Mouse (Mus musculus) erythroblast, embryonic 14.5 days (primary cell): Measurements from ENCODE around the gene Slc30a2. TPM values are rescaled to one million over a fixed set of nuclear protein-coding genes. Genes with fewer than 3 reads are reported as not detected.

Experiments used
- H3K27me3 ChIP-seq: 2 replicates; pipeline ENCODE4 v1.6.1; 2012; ENCODE audit warnings: inconsistent platforms; ENCODE audit not compliant: control insufficient read depth
- H3K36me3 ChIP-seq: 2 replicates; pipeline ENCODE4 v1.6.1; 2012; ENCODE audit warnings: mild to moderate bottlenecking, inconsistent platforms; ENCODE audit not compliant: control insufficient read depth
- H3K4me1 ChIP-seq: 2 replicates; pipeline ENCODE4 v1.6.1; 2012; ENCODE audit warnings: inconsistent platforms; ENCODE audit not compliant: control insufficient read depth
- H3K4me3 ChIP-seq: replicated peaks from 2 replicates; pipeline ENCODE3; 2012; ENCODE audit warnings: moderate library complexity, mild to moderate bottlenecking, inconsistent platforms
- H3K9me3 ChIP-seq: 2 replicates; pipeline ENCODE4 v1.6.1; 2012; ENCODE audit warnings: low read length, inconsistent platforms, mixed read lengths; ENCODE audit not compliant: control insufficient read depth
- GATA1 ChIP-seq: IDR thresholded peaks from 2 replicates; pipeline ENCODE4 v1.6.1; 2012; ENCODE audit warnings: low read length, inconsistent platforms, mixed read lengths
- TAL1 ChIP-seq: IDR thresholded peaks from 3 replicates; pipeline ENCODE4 v1.6.1; 2012; ENCODE audit warnings: low read length, inconsistent platforms, mixed read lengths
- polyA plus RNA-seq: library from polyadenylated mRNA; stranded (reverse); fragments of >175 nt; gene quantifications from 2 replicates; pipeline ENCODE4 v1.2.3, GENCODE M21; 2012

Gene Slc30a2
- polyA plus RNA-seq, 1 experiment, result not detected

DNA sequence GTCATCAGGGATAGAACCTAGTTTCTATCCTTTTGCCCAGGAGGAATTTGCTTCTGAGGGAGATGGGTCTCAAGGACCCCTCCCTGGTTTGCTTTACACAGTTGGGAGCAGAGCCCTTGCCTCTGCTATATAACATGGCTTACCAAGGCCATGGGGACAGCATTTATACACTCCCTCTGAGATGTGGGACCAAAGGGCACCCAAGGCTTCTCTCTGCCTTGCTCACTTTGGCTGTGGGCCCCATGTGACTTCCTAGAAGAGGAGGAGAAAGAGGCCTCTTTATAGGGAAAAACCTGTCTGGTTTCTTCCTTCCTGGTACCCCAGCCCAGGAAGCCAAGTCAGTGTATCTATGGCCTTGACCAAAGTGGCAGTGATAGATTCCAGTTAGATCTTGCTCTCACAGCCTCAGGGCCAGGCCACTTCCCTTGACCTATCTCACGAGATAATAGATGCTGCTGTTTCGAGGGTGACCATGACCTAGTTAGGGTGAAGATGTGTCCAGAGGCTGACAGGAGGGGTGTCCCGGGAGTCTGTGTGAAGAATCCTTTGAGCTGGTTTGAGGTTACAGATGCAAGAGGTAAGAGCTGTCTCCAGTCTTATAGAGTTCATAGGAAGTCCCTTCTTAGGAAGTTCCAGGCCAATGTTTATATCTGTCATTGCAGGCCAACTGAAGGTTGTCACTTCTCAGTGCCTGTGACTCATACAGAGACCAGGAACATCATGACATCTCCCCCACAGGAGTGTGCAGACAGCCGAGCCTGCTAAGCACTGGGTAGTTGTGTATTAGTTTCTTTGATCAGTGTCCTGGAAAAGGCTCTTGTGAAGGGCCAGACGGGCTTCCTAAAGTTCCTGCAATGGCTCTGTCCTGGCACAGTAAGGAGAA is 10.8 kb downstream of the Slc30a2 start:
- Histone ChIP-seq H3K36me3 (no peaks in the 10 kb centered on the region), H3K4me3 (no peak overlapping the region), H3K4me1 (peaks cover 4% of the 10 kb centered on the region; the same call in 1 of the 2 replicates), H3K27me3 (no peaks in the 10 kb centered on the region; the same call in 1 of the 2 replicates), H3K9me3 (no peaks in the 10 kb centered on the region)
- TF ChIP-seq GATA1 (no peak), TAL1 (no peak)

- H3K4me1 ChIP-seq, result peaks cover 4% of the 10 kb centered on the region; the same call in 1 of the 2 replicates
- TF ChIP-seq GATA1, result no peak
- TF ChIP-seq TAL1, result no peak
- no peak overlapping the region for H3K4me3 ChIP-seq
- H3K9me3 ChIP-seq, result no peaks in the 10 kb centered on the region
- H3K36me3 ChIP-seq, result no peaks in the 10 kb centered on the region
- H3K27me3 ChIP-seq, result no peaks in the 10 kb centered on the region; the same call in 1 of the 2 replicates
Observed at GRCm38 (mm10) chr4:134355841-134356452, 13.0 kb downstream of the Slc30a2 start.

DNA sequence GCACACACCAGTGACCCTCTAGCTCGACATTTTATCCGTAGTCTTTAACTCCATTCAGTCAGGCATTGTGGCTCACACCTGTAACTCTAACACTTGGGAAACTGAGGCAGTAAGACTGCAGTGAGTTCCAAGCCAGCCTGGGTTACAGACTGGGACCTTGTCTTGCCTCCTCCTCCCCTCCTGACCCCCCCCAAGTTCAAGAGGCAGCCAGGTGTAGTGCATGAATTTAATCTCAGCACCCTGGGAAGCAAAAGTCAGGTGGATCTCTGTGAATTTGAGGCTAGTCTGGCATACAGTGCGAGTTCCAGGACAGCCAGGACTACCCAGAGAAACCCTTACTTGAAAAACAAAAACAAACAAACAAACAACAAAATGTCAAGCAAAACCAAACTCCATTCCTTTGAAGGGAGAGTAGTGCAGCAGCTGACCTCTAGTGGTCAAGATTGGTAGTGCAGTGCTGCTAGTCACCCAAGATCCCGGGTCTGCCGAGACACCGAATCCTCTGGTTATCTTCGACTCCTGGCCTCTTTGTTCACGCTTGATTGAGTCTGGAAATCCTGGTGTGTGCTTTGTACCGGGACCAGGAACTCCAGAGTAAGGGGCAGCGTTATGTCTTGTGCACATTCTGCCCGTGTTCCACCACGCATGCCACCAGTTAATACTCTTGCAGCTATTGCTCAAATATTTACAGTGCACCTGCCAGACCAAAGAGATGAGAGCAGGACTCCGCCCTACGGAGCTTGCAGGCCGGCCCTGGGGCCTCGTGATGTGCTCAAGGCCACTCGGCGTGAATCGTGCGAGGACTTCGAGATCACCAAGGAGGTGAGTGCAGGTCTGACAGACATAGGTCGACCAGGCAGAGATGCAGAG is 13.8 kb downstream of the Slc30a2 start:
- H3K36me3 ChIP-seq, result no peaks in the 10 kb centered on the region
- no peak overlapping the region for H3K4me3 ChIP-seq
- H3K9me3 ChIP-seq, result no peaks in the 10 kb centered on the region
- TF ChIP-seq GATA1 (no peak), TAL1 (no peak)
- H3K4me1 ChIP-seq, result peaks cover 4% of the 10 kb centered on the region; the same call in 1 of the 2 replicates
- H3K27me3 ChIP-seq, result no peaks in the 10 kb centered on the region; the same call in 1 of the 2 replicates

- Histone ChIP-seq H3K4me1 (peaks cover 4% of the 10 kb centered on the region; the same call in 1 of the 2 replicates), H3K27me3 (no peaks in the 10 kb centered on the region; the same call in 1 of the 2 replicates), H3K9me3 (no peaks in the 10 kb centered on the region), H3K4me3 (no peak overlapping the region), H3K36me3 (no peaks in the 10 kb centered on the region)
- TF ChIP-seq GATA1 (no peak), TAL1 (no peak)
Observed at GRCm38 (mm10) chr4:134357461-134357771, 14.4 kb downstream of the Slc30a2 start.

DNA sequence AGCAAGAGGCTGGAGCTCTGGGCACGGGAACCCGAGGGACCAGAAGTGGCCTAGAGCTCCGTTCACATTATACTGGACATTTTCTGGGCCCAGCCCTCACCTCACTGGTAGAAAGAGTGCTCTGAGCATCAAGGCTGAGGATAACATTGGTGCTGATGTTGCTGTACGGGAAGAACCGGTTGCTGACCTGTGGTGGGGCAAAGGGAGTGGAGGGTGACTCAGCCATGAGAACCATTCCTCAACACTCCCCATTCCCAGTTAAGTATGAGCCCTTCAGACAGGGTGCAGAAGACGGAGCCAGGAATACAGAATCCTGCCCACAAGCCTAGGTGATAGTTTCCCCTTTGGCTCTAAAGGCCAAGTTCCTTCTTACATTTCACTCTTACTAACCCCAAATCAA is 16.7 kb downstream of the Slc30a2 start:
- no peaks in the 10 kb centered on the region for H3K9me3 ChIP-seq
- no peaks in the 10 kb centered on the region for H3K36me3 ChIP-seq
- H3K27me3 ChIP-seq, result no peaks in the 10 kb centered on the region; the same call in 1 of the 2 replicates
- no peak overlapping the region for H3K4me3 ChIP-seq
- peaks cover 4% of the 10 kb centered on the region; the same call in 1 of the 2 replicates for H3K4me1 ChIP-seq
- TF ChIP-seq TAL1 (no peak), GATA1 (no peak)

DNA sequence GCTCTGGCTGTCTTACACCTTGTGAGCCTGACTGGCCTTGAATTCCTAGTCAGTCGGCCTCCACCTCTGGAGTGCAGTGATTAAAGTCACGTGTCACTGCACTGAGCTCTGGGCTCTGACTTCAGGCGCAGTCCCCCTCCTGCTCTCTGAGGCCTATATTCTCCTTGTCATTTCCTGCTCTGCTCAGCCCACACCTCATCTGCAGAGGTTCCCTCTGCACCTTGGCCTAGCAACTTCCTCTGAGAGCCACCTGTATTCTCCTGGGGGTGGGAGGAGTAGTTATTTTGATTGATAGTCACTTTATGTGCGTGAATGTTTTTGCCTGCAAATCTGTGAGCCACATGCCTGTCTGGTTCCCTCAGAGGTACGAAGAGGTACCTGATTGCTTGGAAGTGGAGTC is 18.2 kb downstream of the Slc30a2 start:
- peaks cover 4% of the 10 kb centered on the region; the same call in 1 of the 2 replicates for H3K4me1 ChIP-seq
- H3K9me3 ChIP-seq, result no peaks in the 10 kb centered on the region
- H3K4me3 ChIP-seq, result no peak overlapping the region
- H3K27me3 ChIP-seq, result no peaks in the 10 kb centered on the region; the same call in 1 of the 2 replicates
- H3K36me3 ChIP-seq, result no peaks in the 10 kb centered on the region
- TF ChIP-seq GATA1 (no peak), TAL1 (no peak)

DNA sequence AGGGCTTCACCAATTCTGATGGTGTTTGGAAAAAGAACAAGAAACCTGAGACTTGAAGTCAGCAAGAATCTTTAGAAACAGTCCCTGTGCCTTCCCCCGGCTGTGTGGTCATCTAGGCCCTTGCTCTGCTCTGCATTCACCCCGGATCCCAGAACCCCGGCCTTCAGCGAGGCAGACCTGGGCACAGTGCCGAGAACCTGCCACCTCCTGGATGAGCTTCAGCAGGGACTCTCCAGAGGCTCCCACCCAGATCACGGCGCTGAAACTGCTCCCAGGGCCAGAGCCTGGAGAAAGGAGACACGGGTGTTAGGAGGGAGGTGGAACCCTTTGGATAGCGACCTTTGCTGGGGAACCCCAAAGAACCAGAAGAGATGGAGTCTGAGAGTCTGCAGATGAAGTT is 19.1 kb downstream of the Slc30a2 start:
- Histone ChIP-seq H3K36me3 (no peaks in the 10 kb centered on the region), H3K27me3 (no peaks in the 10 kb centered on the region; the same call in 1 of the 2 replicates), H3K4me1 (peaks cover 3% of the 10 kb centered on the region; the same call in 1 of the 2 replicates), H3K9me3 (no peaks in the 10 kb centered on the region), H3K4me3 (no peak overlapping the region)
- TF ChIP-seq GATA1, result no peak

GRCm38 (mm10) chr4:134362586-134362985 is 19.6 kb downstream of the Slc30a2 start:
- Histone ChIP-seq H3K27me3 (no peaks in the 10 kb centered on the region), H3K36me3 (no peaks in the 10 kb centered on the region), H3K4me3 (no peak overlapping the region), H3K9me3 (no peaks in the 10 kb centered on the region), H3K4me1 (no peaks in the 10 kb centered on the region)
- TF ChIP-seq GATA1, result no peak
- no peak for TF ChIP-seq TAL1
